Mouse (Mus musculus): Measurements from ENCODE around the gene AA467197.
A peak's percentile ranks its signal among the peaks of the same experiment; 100 is the strongest.

Gene AA467197

DNA sequence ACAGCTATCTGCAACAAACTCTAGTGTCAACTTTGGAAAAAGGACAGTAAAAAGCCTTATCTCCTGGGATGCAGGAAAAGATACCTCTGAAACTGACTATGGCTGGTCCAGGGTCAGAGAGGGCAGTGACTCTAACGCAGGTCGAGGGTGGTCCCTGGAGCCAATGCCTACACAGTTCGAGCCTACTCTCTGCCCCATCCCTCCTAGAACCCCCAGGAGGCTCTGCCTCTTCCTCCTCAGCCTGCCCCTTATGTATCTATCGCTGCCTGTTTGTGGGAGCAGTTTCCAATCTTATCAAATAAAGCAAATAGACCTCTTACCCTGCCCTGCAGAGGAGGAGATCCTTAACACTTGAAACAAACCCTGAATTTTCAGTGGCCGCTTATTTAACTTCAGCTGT is 1.9 kb downstream of the AA467197 start:
- DNase-seq = no peak

DNA sequence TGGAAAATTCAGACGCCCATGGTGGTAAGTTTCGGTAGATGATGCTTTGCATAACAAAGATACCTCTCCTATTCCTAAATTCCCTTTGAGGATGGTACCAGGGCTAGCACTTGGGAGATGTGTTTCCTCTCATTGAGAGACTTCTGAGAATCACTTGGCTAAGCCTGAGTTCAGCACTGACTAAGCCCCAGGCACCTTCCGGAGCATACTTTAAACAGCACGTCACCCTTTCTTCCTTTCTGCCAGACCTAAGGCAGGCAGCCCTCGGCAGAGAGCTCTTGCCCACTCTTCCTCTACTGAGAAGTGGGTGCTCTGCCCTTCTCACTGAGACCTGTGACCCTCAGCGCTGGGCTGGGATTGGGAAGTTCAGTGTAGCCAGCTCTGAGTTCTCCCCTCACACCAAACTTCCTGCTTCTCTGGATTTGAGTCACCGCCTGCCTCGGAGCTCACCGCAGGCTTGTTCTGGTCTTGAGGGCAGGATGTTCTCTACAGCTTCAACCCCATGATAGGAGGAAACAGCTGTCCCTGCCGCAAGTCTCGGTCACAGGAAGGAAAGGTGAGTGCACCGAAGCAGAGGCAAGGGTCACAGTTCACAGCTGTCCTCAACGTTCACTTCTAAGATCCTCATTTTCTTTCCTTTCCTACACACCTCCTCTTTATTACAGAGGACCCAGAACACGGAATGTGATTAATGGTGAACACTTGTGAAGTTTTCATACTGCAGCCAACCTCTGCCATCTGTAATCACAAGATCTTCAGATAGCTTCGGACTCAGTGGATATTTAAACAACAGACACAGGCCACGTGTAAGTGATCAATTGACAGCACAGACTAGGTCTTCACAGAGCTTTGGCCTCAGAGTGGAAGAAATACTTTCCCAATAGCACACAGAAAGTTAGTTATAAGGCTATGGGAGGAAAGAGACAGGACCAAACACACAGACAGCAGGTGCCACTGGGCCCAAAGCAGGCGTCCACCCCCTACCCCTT is 15.6 kb downstream of the AA467197 start:
- DNase-seq = no peak

DNA sequence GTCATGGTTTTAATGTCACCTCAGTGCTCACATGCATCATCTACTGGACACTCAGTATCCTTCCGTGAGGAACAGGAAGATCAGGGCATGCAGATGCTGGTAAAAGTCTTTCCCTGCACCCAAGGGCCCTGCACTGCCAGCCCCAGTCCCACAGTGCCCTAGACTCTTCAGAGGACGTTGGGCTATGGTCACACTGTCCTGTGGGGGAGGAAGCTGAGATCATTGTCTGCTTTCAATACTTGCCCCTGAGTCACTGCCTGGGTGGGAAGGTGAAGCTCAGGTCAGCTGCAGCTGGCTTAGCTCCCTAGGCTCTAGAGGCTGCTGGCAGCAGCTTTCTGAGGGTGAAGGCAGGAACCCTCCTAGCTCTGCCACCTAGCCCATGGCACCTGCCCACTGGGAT is 19.3 kb downstream of the AA467197 start:
- DNase-seq = no peak

DNA sequence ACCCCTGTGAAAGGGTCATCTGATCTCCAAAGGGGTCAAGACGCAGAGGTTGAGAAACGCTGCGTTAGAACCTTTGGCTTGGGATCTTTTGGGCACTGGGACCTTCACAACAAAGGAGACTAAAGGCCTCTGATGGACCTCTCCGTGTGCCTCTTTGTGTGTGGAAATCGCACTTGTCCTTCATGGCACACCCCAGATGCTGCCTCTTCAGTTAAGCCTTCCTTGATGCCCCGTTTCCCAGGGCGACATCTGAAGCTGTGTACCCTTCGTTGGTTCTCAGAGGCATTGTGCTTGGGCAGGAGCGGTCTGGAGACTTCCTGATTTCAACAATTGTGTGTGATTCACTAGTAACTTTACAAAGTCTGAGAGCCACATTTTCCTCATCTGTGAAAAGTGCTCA is 20.0 kb downstream of the AA467197 start:
- no peak for DNase-seq

DNA sequence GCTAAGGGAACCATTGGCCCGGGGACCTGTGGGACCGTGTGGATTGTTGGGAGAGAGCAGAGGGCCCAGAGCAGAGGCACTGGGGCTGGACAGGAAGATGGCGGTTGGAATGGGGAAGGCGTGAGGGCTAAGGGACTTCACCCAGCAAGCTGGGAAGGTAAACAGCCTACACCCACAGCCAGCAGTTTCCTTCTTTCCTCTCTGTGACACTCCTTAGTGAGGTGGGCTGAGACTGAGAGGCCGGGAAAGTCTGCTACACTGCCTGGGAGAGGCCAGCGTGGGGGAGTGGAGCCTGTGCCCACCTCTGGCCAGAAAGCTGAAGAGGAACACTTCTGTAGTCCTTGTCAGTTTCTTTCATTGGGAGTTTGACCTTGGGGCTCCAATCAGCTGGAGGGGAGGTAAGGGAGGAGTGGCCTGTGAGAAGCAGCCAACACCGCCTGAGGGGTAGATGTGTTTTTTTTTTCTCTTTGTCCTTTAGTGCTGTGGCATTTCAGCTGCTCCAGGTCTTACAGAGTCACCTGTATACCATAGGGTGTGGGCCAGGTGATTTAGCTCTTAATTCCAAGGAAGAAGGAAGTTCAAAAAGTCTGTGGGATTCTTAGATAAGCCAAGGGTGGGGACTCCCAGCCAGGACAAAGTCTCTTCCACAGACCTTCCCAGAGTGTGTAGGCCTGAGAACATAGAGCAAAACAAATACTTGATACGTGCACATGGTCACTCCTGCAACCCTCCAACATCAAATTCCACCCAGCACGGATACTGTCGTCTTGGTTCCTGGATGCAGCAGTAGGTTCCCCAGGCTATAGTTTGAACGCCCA is 21.1 kb downstream of the AA467197 start:
- no peak for DNase-seq

DNA sequence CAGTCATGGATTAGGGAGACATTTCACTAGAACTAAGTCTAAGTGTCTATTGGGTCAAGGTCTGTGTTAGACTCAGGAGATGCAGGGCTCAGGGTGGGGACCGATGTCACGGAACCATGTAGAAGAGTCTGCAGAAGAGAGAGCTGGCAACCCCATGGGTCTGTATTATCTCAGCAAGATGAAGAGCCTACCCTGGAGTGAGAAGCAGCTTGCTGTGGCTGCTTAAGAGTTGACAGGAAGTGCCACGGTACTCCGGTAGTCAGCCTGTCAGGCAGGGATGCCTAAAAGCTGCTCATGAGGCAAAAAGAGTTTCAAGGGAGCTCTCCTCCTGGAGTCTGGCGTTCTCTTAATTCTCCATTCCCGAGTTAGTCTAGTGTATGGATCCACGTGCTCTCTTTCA is 23.0 kb downstream of the AA467197 start:
- no peak for DNase-seq

DNA sequence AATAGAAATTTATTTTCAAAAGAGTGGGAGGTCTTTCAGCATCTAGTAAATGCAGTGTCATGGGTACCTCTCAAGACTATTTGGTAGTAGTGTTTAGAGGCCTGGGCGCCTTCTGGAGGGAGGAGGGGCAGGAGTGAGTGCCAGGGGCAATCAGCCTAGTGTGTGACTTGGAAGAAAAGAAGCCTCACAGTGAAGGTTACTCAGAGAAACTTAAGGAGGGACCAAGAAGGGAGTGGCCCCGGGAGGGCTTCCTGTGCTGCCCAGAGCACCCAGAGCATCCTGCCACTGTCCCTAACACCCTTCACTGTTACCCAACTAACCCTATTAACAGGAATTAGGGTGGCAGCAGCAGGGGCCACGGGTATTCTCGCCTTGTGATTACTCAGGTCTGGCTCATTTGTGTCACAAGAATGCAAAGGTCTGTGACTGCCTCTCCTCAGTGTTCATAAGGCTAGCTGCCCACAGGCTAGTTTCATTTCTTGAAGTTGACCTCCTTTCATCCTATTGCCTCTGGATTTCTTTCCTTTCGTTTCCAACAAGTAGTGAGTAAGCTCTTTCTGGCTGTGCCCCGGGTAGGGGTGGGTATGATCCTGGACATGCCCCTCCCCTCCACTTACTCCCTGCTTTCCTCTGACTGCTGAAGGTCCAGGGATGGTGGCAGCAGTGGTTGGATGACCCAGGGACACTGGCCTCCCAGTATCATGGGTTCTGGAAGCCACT is 28.6 kb downstream of the AA467197 start:
- DNase-seq = no peak

DNA sequence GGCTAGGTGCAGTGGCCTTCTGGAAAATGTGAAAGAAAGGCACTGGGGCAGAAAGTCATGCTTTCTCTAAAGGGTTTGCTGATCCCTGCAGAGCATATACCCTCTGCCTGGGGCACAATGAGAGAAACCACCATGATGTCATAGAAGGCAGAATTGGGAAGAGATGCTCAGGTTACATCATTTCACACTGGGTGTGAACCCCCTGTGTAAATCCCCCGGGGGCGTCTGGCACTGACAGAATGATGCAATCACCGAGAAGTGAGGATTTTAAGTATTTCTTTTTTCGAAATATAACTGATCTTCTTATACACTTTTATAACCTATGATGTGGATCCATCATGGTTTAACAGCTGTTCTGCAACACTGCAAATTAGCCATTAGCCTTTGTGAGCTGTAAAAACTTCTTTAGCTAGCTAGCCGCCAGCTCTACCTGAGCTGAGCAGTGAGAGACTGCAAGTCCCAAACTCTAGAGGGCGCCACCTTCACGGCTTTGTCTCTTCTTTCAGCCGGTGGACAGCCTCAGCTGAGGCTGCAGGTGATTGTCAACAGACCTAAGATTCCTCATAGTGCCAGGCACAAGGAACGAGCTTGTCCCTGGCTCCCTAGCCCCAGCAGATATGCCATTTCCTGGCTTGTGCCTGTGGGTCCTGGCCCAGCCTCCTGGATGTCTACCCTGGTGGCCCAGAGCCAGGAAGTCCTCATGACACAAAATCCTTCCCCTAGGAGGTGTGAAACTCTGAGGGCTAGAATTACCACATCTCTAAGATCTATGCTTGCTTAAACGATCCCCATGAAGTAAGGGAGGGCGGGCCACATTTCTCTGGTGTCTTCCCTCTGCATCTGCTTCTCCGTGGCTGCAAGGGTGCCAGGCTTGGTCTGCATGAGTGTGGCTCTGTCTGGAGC is 29.4 kb downstream of the AA467197 start:
- DNase-seq = peak; percentile 31

DNA sequence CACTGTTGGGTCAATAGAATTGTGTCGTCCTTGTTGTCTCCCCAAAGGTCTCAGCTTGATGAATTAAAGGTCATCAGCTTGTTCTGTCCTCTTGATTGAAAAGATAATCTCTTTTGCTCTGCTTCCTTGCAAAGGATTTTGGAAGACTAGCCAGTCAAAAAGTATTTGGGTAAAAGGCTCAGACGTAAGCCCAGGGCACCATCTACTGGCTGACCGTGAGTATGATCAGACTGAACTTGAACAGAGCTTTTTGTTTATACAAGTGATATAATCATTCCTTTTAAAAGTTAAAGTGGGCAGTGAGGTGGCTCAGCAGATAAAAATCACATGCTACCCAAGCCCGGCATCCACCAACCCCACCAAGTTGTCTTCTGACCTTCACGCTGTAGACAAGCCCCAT is 31.1 kb downstream of the AA467197 start:
- peak; percentile 15 for DNase-seq

DNA sequence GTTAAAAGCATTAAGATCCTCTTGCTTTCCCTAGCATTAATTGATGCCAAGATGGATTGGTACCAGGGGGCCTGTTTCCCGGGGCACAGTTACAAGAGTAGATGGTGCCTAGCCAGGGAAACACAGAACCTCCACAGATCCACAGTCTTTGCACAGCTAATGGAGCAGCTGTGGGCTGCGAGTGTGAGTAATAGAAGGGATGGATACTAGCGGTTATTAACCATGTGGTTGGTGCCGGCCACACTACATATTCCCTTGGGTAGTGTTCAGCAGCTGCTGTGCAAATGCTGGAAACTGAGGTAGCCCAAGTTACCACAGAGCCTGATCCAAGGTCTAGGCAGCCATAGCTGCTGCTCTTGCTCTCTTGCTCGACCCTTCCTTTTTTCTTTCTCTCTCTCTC is 34.9 kb downstream of the AA467197 start:
- no peak for DNase-seq

DNA sequence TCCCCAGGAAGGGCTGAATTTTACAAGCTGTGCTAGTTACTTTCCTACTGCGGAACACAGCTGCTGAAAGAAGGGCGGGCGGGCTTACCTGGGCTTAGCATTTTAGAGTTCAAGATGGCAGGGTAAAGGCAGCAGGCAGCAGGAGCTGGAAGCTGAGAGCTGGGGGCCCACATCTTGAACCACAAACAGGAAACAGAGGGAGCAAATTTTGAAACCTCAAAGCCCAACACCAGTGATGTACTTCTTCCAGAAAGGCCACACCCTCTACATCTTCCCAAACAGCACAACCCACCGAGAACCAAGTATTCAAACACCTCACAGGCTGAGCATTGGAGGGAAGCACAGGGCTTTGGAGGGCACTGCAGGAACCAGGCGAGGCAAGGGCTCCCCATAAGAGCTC is 36.1 kb downstream of the AA467197 start:
- no peak for DNase-seq

DNA sequence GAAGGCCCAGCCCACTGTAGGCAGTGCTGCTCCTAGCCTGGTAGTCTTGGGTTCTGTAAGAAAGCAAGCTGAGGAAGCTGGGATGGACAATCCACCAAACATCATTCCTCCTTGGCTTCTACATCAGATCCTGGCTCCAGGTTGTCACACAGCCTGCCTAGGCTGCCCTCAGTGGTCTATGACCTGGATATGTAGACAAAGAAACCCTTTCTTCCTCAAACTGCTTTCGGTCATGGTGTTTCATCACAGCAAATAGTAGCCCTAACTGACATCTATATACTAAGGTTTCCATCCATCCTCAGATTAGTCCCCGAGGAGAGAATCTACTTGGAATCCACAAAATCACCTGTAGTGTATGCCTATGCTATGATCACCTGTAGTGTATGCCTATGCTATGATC is 38.3 kb downstream of the AA467197 start:
- no peak for DNase-seq

DNA sequence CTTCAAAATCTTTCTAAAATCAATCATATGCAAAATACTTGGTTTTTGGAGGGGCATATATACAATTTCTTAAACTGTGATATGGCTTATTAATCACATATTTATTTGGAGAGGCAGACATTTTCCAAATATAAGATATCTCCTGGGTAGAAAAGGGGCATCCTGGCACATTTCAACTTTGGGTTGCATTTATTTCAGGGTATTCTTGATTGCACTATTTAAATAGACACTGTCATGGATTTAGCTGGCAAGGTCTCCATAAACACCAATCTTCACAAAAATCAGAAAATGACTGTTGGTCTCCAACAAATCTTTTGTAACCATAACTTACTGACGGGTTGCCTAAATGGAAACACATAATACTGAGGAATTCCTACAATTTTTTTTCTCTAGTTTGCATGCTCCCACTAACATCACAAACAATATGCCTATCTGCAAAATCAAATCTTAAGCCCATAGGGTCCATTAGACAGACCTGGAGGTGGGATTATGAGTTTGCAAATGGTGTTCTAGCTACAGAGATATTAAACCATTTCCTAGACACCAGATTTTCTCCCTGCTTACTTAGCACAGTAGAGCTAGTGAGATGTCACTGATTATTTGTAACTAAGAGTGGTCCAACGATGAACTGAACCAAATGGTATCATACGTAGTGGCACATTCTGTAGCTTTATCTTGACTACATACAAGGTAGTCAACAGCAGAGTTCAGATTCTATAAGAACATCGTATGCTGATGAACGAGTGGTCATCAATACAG is 44.8 kb downstream of the AA467197 start:
- no peak for DNase-seq

DNA sequence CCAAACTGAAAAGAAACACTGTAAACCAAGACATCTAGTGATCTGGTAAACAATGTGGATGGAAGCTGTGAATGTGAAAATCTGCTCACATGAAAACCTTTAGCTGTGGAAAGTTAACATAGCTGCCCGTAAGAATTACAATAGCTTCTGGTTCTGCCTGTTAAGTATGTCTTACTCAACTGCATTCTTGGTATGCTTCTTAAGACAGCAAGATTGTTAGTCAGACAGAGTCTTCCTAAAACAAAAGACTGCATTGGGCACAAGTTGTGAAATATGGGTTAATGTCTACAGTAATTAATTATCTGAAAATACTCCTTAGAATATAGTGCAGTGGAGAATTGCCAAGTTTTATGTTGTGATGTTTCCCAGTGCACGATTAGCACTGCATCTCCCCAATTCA is 45.7 kb downstream of the AA467197 start:
- no peak for DNase-seq

DNA sequence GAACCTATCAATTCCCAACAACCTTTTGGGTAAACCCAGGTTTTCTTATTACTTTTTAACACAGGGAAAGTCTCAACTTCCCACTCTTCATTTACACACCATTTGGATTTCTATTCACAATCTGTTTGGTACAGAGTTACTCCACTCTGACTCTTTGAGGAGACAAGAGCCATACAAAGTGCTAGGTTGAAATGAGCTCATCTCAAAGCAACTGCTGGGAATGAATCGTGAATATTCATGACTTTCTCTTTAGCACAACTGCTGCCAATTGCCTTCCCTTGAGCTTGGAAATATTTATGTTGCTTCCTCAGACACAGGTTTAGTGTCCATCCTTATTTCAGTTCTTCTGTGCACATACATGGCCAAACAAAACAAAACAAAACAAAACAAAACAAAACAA is 46.9 kb downstream of the AA467197 start:
- DNase-seq = no peak

DNA sequence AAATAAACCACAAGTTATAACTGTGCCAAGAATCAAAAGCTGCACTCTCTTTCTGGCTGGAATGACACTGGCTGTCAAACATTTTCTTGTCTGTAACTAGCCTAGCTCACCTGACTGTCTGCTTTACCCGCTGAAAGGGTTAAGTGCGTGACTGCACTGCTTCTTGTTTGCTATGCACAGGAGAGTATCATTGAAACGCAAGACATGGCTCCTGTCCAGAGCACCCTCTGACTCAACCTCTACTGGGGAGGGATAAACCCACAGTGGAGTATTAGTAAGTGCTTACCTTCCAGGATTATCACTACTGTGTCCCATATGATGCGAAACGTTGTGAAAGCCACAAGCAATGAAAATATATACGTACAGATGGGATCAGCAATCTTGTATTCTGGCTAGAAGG is 49.9 kb downstream of the AA467197 start:
- no peak for DNase-seq
